Mouse (Mus musculus) mature B cell (primary cell): ENCODE data around the gene Scgb3a1.

ENCODE experiments used
- in situ Hi-C: fragments of 300-500 bp; cut with MboI; formaldehyde crosslinking; loops from 2 replicates; pipeline ENCODE4 v1.14.3; 2019

Gene Scgb3a1

DNA sequence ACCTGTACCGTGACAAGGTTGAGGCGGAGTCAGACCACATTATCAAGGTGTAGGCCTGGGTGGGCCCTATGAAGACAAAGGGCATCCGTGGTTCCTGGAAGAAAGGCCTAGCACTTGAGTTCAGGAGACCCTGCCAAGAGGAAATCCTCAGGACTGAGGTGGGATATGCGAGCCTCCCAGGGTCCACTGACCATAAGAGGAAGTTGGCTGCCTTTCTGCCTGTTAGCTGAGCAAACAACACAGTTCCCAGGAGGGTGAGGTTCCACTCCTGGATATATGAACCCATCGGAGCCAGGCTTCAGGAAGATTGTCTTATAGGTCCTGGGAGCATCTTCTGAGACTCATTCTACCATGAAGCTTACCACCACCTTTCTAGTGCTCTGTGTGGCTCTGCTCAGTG lies at the start of gene Scgb3a1:
TSS of gene Scgb3a1 (plus strand) at position 301 of the 400 bp plus-strand sequence.
- in situ Hi-C loops, result no loop called here

DNA sequence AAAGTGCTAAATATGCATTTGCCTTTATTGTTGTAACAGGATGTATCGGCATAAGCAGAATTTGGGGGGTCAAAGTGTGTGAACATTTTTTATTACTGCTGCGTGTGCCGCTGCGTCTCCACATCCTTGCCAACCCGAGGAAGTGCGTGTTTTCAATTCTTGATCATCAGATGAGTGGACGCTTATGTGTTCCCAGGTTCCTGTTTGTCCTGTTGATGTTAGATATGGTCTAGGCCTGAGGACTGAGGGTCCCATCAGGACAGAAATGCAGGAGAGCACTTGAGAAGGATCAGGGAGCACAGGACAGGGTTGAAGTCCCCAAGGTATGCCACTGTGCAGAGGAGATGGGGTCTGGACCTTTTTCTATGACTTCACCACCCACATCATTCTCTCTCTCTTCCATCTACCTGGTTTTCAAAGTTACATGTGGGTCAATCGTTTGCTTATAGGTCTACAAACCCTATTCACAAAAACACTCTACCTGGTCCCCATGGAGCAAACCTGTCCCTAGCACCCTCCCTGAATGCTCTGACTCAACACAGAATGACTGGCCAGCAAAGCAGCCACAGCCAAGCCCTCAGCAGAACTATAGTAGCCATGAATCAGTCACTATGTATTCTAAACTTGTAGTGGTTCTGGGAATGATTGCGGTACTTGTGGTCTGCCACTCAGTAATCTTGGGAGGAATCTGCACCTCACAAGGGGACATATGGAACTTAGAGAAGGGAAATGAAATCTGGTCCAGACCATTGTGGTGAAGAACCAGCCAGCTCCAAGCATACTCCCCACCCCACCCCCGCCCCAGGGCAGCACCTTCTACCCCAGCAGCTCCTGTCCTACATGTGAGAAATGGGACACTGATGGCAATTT lies 47.3 kb upstream of the Scgb3a1 start:
- in situ Hi-C loops, result no loop called here

DNA sequence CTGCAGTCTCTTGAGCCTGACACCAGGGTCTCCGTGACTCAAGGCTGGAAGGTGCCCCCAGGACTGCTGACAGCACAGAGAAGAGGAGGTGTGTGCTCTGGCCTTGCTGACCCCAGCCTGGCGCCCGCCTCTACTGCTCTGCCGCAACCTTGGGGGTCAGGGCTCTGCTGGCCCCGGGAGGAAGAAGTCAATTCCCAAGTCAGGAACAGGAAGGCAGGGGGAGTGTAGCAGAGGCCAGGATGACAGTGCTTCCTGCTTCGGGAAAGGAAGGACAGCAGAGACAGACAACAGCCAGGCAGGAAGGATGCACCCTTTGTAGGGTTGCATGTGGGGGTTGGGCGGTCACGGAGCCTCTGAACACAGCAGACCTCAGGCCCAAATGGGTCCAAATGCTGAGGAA lies 44.9 kb upstream of the Scgb3a1 start:
- in situ Hi-C loops, result no loop called here

DNA sequence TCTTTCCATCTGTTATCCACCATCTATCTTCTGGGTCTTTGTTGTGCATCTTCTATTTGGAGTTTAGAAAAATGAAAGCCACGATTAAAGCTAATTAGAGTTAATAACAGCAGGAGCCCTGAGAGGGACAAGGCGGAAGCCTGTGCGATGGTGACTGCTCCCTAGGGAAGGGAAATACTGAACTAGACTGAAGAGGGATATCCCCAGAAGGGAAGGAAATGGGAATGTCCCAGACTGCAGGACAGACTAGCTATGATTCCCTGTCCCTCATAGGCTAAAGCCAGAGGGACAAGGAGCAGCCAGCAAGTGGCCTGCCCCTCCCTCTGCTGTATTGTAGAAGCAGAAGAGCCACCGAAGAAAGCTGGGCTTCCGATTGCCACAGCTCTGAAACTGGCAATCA lies 41.5 kb upstream of the Scgb3a1 start:
- in situ Hi-C loops, result no loop called here

DNA sequence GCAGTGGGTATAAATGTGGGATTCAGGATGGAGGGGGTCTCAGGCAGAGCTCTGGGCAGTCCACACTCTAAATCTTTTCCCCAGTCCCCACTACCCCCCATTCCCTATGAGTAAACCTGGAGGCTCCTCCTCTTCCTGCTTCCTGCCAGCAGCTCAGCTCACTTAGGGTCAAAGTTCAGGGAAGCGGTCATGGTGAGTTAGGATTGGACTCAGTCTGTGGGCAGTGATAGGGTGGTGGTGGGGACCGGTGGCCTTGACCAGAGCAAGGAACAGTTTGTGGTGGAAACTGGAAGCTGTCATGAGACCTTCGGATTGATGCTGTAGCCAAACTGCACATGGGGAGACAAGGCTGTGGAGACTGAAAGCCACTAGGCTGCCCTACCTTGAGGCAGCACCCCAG lies 39.3 kb upstream of the Scgb3a1 start:
- in situ Hi-C loops, result no loop called here

DNA sequence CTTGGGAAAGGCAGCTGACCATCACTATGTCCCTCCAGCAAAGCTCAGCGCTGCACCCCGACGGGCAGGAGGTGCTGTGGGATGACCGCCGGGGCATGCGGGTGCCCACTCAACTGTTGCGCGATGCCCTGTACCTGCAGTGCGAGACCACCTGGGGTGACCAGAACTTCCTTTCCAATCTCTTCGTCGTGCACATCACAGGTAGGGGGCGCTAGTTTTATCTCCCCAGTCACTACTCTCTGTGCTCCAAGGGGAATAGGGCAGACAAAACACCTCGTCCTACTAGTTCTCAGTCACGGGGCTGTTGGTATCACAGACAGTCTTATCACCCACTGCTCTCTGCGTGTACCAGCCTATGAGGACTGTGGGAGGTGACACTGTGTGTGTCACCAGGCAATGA lies 37.5 kb upstream of the Scgb3a1 start:
- in situ Hi-C loops, result no loop called here

DNA sequence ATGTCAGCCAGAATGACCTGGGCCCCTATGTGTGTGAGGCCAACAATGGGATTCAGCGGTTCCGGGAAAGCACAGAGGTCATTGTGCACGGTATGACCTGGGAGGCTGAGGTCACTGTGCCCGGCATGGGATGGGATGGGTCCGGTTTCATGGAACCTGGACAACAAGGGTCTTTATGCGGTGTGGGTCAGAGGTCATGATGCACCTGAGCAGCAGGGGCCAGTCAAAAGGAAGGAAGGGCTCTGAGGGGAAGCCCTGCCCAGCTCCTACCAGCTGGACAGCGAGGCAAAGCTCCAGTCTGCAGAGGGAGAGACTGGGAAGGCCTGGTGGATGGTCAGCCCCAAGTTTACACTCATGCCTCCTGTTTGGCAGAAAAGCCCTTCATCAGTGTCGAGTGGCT lies 36.7 kb upstream of the Scgb3a1 start:
- in situ Hi-C loops, result no loop called here

DNA sequence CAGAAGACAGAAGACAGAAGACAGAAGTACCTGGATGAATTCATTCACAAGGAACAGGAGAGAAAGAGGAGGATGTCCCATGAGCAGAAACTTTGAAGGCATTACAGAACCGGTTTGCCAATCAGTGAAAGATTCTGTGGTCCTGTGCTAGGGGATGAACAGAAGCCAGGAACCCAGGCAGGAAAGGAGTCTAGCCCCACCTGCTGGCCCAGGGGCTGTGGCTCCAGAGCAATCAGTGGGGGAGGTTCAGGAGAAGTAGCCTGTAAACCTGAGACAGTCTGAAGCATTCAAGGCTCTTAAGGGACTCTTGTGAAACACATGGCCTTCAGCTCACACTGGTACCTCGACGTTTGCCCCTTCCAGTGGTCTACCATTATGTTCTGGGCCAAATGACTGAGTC lies 32.3 kb upstream of the Scgb3a1 start:
- in situ Hi-C loops, result no loop called here

DNA sequence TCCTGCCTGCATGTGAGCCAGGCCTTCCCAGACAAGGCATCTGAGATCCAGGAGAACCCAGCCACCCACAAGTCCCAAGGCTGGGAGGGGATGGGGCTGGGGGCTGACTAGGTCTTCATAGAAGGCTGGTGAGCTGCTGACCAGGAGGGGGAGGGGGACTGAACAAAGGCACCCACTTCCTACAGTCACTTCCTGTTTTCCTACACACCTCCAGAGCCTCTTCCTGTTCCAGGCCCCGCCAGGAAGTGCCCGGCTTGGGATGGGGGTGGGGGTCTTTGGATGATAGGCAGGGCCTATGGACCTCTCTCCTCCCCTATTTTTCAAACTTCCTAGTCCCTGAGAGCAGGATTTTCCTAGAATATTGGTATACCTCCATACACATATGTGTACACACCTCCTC lies 31.2 kb upstream of the Scgb3a1 start:
- in situ Hi-C loops, result no loop called here

DNA sequence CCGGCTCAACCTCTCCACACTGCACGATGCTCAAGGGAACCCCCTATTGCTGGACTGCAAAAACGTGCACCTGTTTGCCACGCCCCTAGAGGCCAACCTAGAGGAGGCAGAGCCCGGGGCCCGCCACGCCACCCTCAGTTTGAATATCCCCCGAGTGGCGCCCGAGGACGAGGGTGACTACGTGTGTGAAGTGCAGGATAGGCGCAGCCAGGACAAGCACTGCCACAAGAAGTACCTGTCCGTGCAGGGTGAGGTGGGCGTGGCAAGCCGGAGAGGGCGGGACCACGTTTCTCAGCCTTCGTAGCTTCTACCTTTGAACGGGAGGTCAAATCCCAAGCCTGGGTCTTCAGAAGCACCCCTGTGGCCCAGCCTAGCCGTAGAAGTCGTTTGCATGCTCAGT lies 29.3 kb upstream of the Scgb3a1 start:
- in situ Hi-C loops, result no loop called here

DNA sequence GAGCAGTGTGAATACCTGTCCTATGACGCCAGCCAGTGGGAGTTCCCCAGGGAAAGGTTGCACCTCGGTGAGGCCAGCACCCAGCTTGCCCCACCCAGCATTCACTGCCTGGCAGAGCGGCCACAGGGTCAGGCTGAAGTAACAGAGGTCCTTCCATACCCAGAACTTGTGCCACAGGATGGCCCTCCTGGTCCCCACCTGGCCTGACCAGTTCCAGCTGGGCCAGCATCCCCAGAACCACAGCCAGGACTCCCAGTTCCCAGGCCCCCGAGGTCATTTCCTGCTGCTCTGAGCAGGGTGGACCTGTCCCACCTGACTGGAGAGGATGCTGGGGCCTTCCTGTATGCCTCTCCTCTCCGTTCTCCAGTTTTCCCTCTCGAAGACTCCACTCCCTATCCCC lies 27.7 kb upstream of the Scgb3a1 start:
- in situ Hi-C loops, result no loop called here

DNA sequence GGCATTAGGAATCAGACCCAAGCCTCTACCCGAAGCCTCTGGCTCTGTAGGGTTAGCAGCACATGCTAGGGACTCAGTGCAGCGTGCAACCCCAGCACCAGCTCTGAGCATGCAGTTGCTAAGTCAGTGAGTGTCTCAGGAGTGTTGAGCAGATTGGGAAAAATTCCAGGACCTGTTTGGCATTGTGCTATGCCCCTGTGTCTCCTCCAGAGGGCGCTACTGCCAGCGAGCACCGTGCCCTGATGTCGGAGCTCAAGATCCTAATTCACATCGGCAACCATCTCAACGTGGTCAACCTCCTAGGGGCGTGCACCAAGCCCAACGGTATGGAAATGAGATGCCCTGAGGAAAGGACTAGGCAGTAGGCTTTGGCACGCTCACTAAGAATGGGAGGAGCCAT lies 27.0 kb upstream of the Scgb3a1 start:
- in situ Hi-C loops, result no loop called here

DNA sequence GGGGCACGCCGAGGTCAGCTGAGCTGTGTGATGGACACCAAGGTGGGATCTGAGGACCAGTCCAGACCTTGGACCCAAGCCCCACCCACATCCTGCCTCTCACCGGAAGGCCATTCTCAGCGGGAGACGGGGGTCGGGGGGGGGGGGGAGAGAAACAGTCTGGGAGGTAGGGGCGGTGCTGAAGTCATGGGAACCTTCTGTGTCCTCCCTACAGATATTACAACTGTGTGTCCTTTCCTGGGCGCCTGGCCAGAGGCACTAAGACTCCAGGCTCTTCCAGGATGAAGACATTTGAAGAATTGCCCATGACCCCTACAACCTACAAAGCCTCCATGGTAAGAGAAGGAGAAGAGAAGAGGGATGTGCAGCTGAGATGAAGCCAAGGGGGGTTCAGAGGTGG lies 17.7 kb upstream of the Scgb3a1 start:
- in situ Hi-C loops, result no loop called here

DNA sequence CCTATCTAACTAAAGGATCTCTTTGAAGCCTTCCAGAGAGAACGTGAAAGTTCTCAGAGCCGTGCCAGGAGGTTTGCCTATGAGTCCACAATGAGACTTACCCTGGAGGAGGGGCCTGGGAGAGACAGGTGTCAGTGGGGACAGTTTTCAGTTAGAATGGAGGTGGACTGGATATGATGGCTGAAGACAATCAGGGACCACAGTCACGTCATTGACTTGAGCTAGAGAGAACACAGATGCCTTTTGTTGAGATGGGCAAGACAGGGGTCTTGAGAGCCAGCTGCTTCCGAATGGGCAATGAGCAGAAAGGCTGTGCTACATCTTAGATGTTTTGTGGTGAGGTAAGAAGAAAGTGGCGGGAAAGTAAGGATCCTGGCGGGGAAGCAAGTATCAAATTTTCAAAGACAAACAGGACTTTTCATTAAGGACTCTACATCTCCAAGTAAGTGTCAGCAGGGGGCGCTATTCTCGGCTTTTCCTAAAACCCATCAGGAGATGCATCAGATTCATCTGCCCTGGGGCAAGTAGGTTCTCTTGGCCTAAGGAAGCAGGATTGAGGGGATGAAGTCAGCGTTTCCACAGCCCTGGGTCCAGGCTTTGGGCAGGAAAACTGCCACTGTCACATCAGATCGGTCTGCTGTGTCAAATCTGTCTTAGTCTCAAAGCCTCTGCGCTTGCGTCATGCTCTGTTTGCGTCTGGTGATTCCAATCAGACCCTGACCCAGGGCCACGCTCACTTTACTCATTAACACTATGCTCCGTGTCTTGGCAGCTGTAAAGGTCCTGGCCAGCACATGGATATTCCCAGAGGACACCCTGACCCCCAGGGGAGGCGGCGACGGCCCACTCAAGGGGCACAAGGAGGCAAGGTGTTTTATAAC lies 13.1 kb upstream of the Scgb3a1 start:
- in situ Hi-C loops, result no loop called here

DNA sequence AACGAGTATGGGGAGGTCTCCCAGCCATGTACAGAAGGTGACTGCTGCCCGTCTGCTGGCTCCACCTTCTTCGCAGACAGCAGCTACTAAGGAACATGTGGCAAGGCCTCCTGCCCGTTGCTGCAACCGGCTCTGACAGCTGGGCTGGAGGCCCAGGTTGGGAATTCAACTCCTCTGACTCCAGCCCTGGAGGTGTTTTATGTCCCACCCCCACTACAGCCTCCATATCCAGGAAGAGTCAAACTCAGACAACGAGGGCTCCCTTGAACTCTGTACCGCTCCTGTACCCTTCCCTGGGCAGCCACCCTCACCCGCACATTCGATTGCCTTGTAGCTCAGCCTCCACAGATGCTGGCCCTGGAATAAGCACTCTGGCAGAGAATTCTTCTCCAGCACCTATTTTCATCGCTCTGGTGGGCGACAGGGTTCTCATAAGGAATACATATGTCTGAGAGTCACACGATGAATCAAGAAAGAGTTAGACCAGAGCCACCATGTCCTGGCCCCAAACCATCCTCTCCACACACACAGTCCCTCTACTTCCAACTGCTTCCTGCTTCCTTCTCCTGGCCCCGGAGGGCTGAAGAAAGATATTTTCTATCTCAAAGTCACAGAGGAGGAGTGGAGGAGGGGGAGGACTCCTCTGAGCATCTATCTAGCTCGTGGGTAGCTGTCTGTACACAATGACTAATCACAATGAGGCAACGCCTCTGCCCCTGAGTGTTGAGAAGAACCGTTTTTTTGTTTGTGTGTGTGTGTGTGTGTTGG lies 12.2 kb upstream of the Scgb3a1 start:
- in situ Hi-C loops, result no loop called here

DNA sequence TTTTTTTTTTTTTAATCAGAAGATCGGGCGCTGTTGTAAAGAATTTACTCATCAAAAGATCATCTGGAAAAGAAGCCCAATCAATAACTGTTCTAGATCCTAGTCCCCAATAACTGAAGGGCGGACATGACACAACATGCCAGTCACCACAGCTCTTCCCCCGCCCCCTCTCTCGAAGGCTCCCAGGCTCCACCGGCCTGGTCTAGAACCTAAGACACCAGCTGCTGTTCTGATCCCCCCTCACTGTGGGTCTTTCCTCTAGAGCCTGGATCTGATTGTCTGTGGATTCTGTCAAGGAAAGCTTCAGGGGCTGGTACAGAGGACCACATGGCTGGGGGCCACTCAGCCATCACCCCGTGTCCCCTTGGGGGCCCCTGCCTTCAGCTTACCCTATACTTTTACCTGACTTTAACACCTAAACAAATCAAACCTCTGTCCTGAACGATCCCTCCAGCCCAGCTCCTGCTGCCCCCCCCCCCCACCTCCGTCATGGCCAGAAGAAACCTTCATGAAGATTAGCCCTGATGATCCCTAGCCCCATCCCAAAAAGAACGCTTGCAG lies 11.6 kb upstream of the Scgb3a1 start:
- in situ Hi-C loops, result no loop called here

DNA sequence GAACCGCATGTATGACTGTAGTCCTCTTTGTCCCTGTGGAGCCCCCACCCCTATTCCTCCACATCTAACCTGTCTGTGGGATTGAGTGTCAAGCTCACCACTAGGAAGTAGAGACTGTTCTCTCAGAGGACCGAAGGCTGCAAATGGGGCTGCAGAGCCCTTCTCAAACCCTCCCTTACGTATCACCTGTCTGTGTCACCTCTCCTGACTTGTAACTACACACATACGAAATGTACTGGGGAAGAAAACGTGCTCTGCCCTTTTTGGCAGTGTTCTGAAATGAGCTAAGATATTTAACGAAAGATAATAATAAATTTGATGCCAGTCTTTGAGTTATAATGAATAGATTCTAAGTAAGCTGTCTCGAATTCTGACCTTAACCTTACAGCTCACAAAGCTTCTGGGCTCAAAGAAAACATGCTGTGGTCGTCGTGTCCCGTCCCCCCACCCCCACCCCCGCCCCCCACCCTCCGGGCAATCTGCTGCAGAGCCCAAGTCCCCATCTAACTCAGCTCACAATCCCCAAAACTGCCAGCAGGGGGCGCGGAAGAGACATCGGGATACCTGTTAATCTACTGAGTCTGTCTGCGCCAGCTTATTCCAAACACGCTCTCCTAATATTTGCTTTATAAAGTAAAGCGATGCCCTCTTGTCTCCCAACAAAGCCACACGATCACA lies 10.9 kb upstream of the Scgb3a1 start:
- in situ Hi-C loops, result no loop called here

DNA sequence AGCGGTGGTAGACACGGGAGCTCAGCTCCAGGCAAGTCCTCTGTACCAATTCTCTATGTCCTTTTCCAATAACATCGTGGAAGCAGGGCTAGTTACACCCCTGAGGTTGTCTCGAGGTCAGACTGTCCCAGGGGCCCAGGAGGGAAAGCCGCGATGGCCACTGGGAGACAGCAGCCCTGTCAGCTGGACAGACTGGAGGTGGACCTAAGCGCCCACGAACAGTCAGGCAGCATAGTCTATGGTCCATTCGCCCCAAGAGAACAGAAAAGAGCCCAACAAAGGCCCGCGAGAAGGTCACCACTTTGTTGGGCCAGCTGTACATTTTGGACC lies 10.4 kb upstream of the Scgb3a1 start:
- in situ Hi-C loops, result no loop called here

DNA sequence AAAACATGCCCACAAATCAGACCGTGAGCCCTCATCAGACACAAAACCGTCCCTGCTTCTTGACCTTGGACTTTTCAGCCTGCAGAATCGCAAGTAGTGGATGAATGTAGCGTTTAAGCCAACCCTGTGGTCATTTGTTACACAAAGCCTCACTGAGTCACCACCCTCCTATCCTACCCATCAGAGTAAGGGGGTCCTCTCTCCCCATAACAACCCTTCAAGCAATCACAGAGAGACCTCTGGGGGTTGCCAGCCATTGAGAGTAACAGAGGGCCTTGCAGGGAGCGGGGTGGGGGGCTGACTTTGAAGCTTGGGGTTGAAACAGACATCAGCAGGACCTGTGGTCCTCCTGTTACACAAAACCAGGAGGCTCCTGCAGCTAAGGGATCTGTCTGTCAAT lies 8.8 kb upstream of the Scgb3a1 start:
- in situ Hi-C loops, result no loop called here

DNA sequence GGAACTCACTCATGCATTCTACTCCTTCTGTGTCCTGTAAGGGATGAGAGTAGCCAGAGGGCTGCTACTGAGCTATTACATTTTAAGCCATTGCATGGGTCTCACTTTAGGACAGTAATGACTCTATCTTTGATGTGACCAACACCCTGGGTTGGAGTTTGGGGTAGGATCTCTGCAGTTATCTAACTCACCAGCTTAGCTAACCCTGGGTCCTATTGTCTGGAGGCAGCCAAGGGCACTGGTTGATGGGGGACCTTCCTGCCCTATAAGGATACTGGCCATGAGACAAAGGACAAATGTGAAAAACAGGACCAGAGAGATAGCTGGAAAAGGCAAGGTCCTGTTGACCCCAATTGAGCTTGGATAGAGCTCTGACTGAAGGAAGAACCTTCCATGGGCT lies 7.9 kb upstream of the Scgb3a1 start:
- in situ Hi-C loops, result no loop called here

DNA sequence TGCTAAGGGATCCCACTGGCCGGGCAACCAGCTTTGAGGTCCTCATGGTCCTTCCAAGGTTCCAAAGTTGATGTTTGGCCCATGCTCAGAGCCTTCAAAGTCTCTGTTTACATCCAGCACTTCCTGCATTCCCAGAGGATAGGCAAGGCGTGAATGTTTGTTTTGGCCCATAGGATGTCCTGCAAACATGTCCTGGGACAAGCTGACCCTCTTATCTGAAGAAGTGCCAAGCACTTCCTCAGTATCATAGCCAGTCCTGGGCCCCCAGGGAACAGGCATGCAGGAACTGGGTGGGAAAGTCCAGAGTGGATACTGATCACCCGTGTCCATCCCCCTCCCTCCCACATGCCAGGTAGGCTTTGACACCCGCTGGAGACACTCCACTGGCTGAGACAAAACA lies 5.3 kb upstream of the Scgb3a1 start:
- in situ Hi-C loops, result no loop called here
